Mouse (Mus musculus) erythroblast, embryonic 14.5 days (primary cell): ENCODE results near the gene Taf6l. TPM values are rescaled to one million over a fixed set of nuclear protein-coding genes. Genes with fewer than 3 reads are reported as not detected.
A peak's percentile ranks its signal among the peaks of the same experiment; 100 is the strongest.

Experiments
- H3K27me3 ChIP-seq: 2 replicates; pipeline ENCODE4 v1.6.1; 2012; ENCODE audit warnings: inconsistent platforms; ENCODE audit not compliant: control insufficient read depth
- H3K36me3 ChIP-seq: 2 replicates; pipeline ENCODE4 v1.6.1; 2012; ENCODE audit warnings: mild to moderate bottlenecking, inconsistent platforms; ENCODE audit not compliant: control insufficient read depth
- H3K4me1 ChIP-seq: 2 replicates; pipeline ENCODE4 v1.6.1; 2012; ENCODE audit warnings: inconsistent platforms; ENCODE audit not compliant: control insufficient read depth
- H3K4me3 ChIP-seq: replicated peaks from 2 replicates; pipeline ENCODE3; 2012; ENCODE audit warnings: moderate library complexity, mild to moderate bottlenecking, inconsistent platforms
- H3K9me3 ChIP-seq: 2 replicates; pipeline ENCODE4 v1.6.1; 2012; ENCODE audit warnings: low read length, inconsistent platforms, mixed read lengths; ENCODE audit not compliant: control insufficient read depth
- GATA1 ChIP-seq: IDR thresholded peaks from 2 replicates; pipeline ENCODE4 v1.6.1; 2012; ENCODE audit warnings: low read length, inconsistent platforms, mixed read lengths
- TAL1 ChIP-seq: IDR thresholded peaks from 3 replicates; pipeline ENCODE4 v1.6.1; 2012; ENCODE audit warnings: low read length, inconsistent platforms, mixed read lengths
- polyA plus RNA-seq: library from polyadenylated mRNA; stranded (reverse); fragments of >175 nt; gene quantifications from 2 replicates; pipeline ENCODE4 v1.2.3, GENCODE M21; 2012

Gene Taf6l
- polyA plus RNA-seq, 1 experiment = 4.7 TPM

- Histone ChIP-seq H3K4me3 (peak within 1 kb of the TSS; percentile 100), H3K27me3 (no peaks in the 10 kb centered on the region), H3K36me3 (peaks cover 71% of the 10 kb centered on the region), H3K9me3 (no peaks in the 10 kb centered on the region), H3K4me1 (peaks cover 50% of the 10 kb centered on the region)
- no peak for TF ChIP-seq TAL1
- TF ChIP-seq GATA1 = 0 out of 2 replicates have a peak, but pooled peaks have one; percentile 12
Measured at GRCm38 (mm10) chr19:8818801-8819595, 32.8 kb upstream of the Taf6l start, which contains the start of gene Ttc9c. Gene Ttc9c (minus strand): TSS chr19:8819333.

- peaks cover 52% of the 10 kb centered on the region for H3K4me1 ChIP-seq
- peaks cover 71% of the 10 kb centered on the region for H3K36me3 ChIP-seq
- peak overlapping the region; percentile 100 for H3K4me3 ChIP-seq
- H3K27me3 ChIP-seq = no peaks in the 10 kb centered on the region
- H3K9me3 ChIP-seq = no peaks in the 10 kb centered on the region
- no peak for TF ChIP-seq GATA1
- TF ChIP-seq TAL1 = no peak
Measured at GRCm38 (mm10) chr19:8818301-8818798, 32.1 kb upstream of the Taf6l start.

- H3K27me3 ChIP-seq = no peaks in the 10 kb centered on the region
- peak overlapping the region; percentile 100 for H3K4me3 ChIP-seq
- H3K4me1 ChIP-seq = peaks cover 40% of the 10 kb centered on the region
- H3K36me3 ChIP-seq = peaks cover 71% of the 10 kb centered on the region
- TF ChIP-seq TAL1 (no peak), GATA1 (no peak)
- H3K9me3 ChIP-seq = no peaks in the 10 kb centered on the region
Measured at GRCm38 (mm10) chr19:8817001-8817400, 30.8 kb upstream of the Taf6l start.

GRCm38 (mm10) chr19:8815812-8816211 is 29.6 kb upstream of the Taf6l start:
- Histone ChIP-seq H3K4me3 (no peak overlapping the region), H3K4me1 (peaks cover 37% of the 10 kb centered on the region), H3K36me3 (peaks cover 70% of the 10 kb centered on the region), H3K27me3 (no peaks in the 10 kb centered on the region), H3K9me3 (no peaks in the 10 kb centered on the region)
- no peak for TF ChIP-seq TAL1
- TF ChIP-seq GATA1 = no peak

- peaks cover 81% of the 10 kb centered on the region for H3K36me3 ChIP-seq
- H3K4me1 ChIP-seq = peaks cover 32% of the 10 kb centered on the region
- no peaks in the 10 kb centered on the region for H3K9me3 ChIP-seq
- no peak overlapping the region for H3K4me3 ChIP-seq
- TF ChIP-seq GATA1 (no peak), TAL1 (no peak)
- no peaks in the 10 kb centered on the region for H3K27me3 ChIP-seq
Measured at GRCm38 (mm10) chr19:8806810-8807209, 20.6 kb upstream of the Taf6l start.

- Histone ChIP-seq H3K27me3 (no peaks in the 10 kb centered on the region), H3K36me3 (peaks cover 55% of the 10 kb centered on the region), H3K4me1 (peaks cover 51% of the 10 kb centered on the region), H3K4me3 (no peak overlapping the region), H3K9me3 (no peaks in the 10 kb centered on the region)
- no peak for TF ChIP-seq GATA1
- TF ChIP-seq TAL1 = no peak
Measured at GRCm38 (mm10) chr19:8803879-8804660, 17.9 kb upstream of the Taf6l start.

GRCm38 (mm10) chr19:8803204-8803780 is 17.1 kb upstream of the Taf6l start:
- peaks cover 58% of the 10 kb centered on the region for H3K4me1 ChIP-seq
- H3K9me3 ChIP-seq = no peaks in the 10 kb centered on the region
- no peaks in the 10 kb centered on the region for H3K27me3 ChIP-seq
- H3K36me3 ChIP-seq = peaks cover 47% of the 10 kb centered on the region
- H3K4me3 ChIP-seq = peak overlapping the region; percentile 84
- no peak for TF ChIP-seq TAL1
- TF ChIP-seq GATA1 = no peak

- H3K9me3 ChIP-seq = no peaks in the 10 kb centered on the region
- peaks cover 68% of the 10 kb centered on the region for H3K4me1 ChIP-seq
- H3K27me3 ChIP-seq = no peaks in the 10 kb centered on the region
- peak within 1 kb of the TSS; percentile 84 for H3K4me3 ChIP-seq
- TF ChIP-seq GATA1 (no peak), TAL1 (no peak)
- H3K36me3 ChIP-seq = peaks cover 37% of the 10 kb centered on the region
Measured at GRCm38 (mm10) chr19:8802130-8802821, 16.1 kb upstream of the Taf6l start, which contains the start of gene Zbtb3. Gene Zbtb3 (plus strand): TSS chr19:8802555.
